Mouse (Mus musculus) heart, adult 2 months (tissue): Measurements from ENCODE around the gene Clasp2.

Experiments
- CTCF ChIP-seq: fragments of 200-600 bp; IDR thresholded peaks from 2 replicates; pipeline ENCODE4 v1.8.1; 2022; ENCODE audit warnings: antibody characterized with exemption, mild to moderate bottlenecking, moderate library complexity
- EP300 ChIP-seq: fragments of 200-500 bp; IDR thresholded peaks from 2 replicates; pipeline ENCODE4 v1.6.1; 2011; ENCODE audit warnings: low read depth, low read length, control low read depth; ENCODE audit not compliant: insufficient read depth
- POLR2A ChIP-seq: fragments of 200-500 bp; IDR thresholded peaks from 2 replicates; pipeline ENCODE4 v1.6.1; 2011; ENCODE audit warnings: mild to moderate bottlenecking, low read depth, low read length, control low read depth; ENCODE audit not compliant: insufficient read depth

- TF ChIP-seq POLR2A = no peak
- TF ChIP-seq EP300 = no peak
- peak; percentile 51 for TF ChIP-seq CTCF
Observed at GRCm38 (mm10) chr9:113759684-113760083, 18.4 kb downstream of the Clasp2 start.
